Mouse (Mus musculus): ENCODE measurements around the gene St6galnac1.

The St6galnac1 gene

GRCm38 (mm10) chr11:116726156-116726555 lies 49.2 kb downstream of the St6galnac1 start:
- no peak for DNase-seq (ENCODE audit: low spot score)

- no peak for DNase-seq (ENCODE audit: low spot score)
Measured at GRCm38 (mm10) chr11:116725031-116725948, 50.0 kb downstream of the St6galnac1 start.

GRCm38 (mm10) chr11:116723064-116723463 lies 52.2 kb downstream of the St6galnac1 start:
- no peak for DNase-seq (ENCODE audit: low spot score)

- DNase-seq (ENCODE audit: low spot score), result no peak
Measured at GRCm38 (mm10) chr11:116721548-116722271, 53.6 kb downstream of the St6galnac1 start.

GRCm38 (mm10) chr11:116720319-116720865 lies 54.9 kb downstream of the St6galnac1 start:
- DNase-seq (ENCODE audit: low spot score), result no peak

Data from layer of hippocampus, adult 9-10 months (tissue).